Mouse (Mus musculus) stomach, postnatal 0 days (tissue): ENCODE results near the gene Armcx4.

Source experiments
- CTCF ChIP-seq: IDR thresholded peaks from 2 replicates; pipeline ENCODE4 v1.5.1; 2016; ENCODE audit warnings: antibody characterized with exemption, low read depth, mild to moderate bottlenecking, moderate library complexity
- EP300 ChIP-seq: optimal IDR thresholded peaks from 2 replicates; pipeline ENCODE3; 2016; ENCODE audit warnings: antibody characterized with exemption

DNA sequence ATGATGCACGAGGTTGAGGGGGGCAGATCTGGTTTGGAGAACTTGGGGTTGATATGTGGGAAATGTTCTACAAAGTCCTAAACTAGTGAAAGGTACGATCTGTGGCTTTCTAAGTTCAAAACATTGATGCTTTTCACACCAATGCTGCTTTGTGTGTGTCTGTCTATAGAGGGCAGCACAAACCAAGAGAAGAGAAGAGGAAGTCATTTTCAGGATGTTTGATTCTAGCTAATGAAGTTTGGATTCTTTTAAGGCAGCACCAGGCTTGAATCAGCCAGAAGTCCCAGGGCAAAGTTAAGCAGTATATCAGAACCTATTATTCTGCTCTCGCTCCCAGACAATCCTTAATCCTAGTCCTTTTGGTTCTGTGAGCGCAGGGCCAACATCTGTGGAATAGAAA lies 43.5 kb downstream of the Armcx4 start:
- TF ChIP-seq EP300 (no peak), CTCF (peak; percentile 81)
